Mouse (Mus musculus): ENCODE data around the gene Olfr399.

GRCm38 (mm10) chr11:74105066-74105465 lies 48.7 kb upstream of the Olfr399 start:
- TF ChIP-seq CTCF (IDR thresholded peaks at IDR 0.05; ENCODE audit: insufficient read depth, low read depth, low read length) (no peak), POLR2A (IDR thresholded peaks at IDR 0.05; ENCODE audit: insufficient read depth, low read depth, low read length) (no peak)
